ENCODE assay signal across 8 mouse cellular contexts in genomic region chr2:3285709-3286108, GRCm38 (mm10). TPM values are rescaled to one million over a fixed set of nuclear protein-coding genes. Genes with fewer than 3 reads are reported as not detected.
A peak's percentile ranks its signal among the peaks of the same experiment; 100 is the strongest.
DNase-seq lines count a peak whose midpoint lies in the region; ATAC-seq and TF ChIP-seq lines count a peak whose summit lies in the region.

No protein-coding gene starts in this region.

- no peak for TF ChIP-seq RAD21 in CH12.LX (IDR thresholded peaks at IDR 0.05; ENCODE audit: low read depth, low read length)

- H3K36me3 ChIP-seq in heart, embryonic 13.5 days: no peaks in the 10 kb centered on the region
- no peaks in the 10 kb centered on the region for H3K36me3 ChIP-seq in CH12.LX (replicated peaks in 1 of 2; ENCODE audit: control insufficient read depth in 1 of 2, insufficient read depth in 1 of 2, low read length in 1 of 2)
- H3K36me3 ChIP-seq in forebrain, embryonic 13.5 days (ENCODE audit: poor library complexity, severe bottlenecking): no peaks in the 10 kb centered on the region
- H3K36me3 ChIP-seq in liver, embryonic 14.5 days (replicated peaks; ENCODE audit: control insufficient read depth, insufficient read depth, low read depth): no peaks in the 10 kb centered on the region

- H3K79me2 ChIP-seq in CH12.LX (replicated peaks; ENCODE audit: control insufficient read depth, extremely low read depth, insufficient read depth, poor library complexity, severe bottlenecking): 0 out of 2 replicates have a peak, but pooled peaks cover 4% of the 10 kb centered on the region

- H3K4me2 ChIP-seq in heart, embryonic 13.5 days: peak overlapping the region; percentile 79
- H3K4me2 ChIP-seq in CH12.LX (ENCODE audit: insufficient read depth, low read depth, poor library complexity, severe bottlenecking): peak overlapping the region; percentile 33; the same call in 1 of the 2 replicates
- peak overlapping the region; percentile 75 for H3K4me2 ChIP-seq in forebrain, embryonic 13.5 days
- peak overlapping the region; percentile 97 for H3K4me2 ChIP-seq in liver, embryonic 14.5 days (ENCODE audit: low read depth)

- peak overlapping the region; percentile 92; the same call in 1 of the 2 replicates for H3K27ac ChIP-seq in heart, embryonic 13.5 days (replicated peaks)
- no peak overlapping the region for H3K27ac ChIP-seq in CH12.LX (ENCODE audit: insufficient read depth, low read depth)
- H3K27ac ChIP-seq in forebrain, embryonic 13.5 days: no peak overlapping the region
- H3K27ac ChIP-seq in liver, embryonic 14.5 days: no peak overlapping the region

- TF ChIP-seq POLR2A in CH12.LX (IDR thresholded peaks at IDR 0.05; ENCODE audit: low read depth, low read length): no peak

- no peaks in the 10 kb centered on the region for H3K9me3 ChIP-seq in heart, embryonic 13.5 days
- H3K9me3 ChIP-seq in CH12.LX (replicated peaks; ENCODE audit: low read length): no peaks in the 10 kb centered on the region
- H3K9me3 ChIP-seq in forebrain, embryonic 13.5 days (replicated peaks): no peaks in the 10 kb centered on the region
- H3K9me3 ChIP-seq in liver, embryonic 14.5 days (ENCODE audit: control insufficient read depth, low read length): no peaks in the 10 kb centered on the region

- no peaks in the 10 kb centered on the region for H3K27me3 ChIP-seq in heart, embryonic 13.5 days (replicated peaks)
- H3K27me3 ChIP-seq in CH12.LX (replicated peaks): no peaks in the 10 kb centered on the region
- no peaks in the 10 kb centered on the region for H3K27me3 ChIP-seq in forebrain, embryonic 13.5 days
- H3K27me3 ChIP-seq in liver, embryonic 14.5 days (ENCODE audit: control insufficient read depth, insufficient read depth, low read length): no peaks in the 10 kb centered on the region

- no peak for DNase-seq in heart, adult 18-20 months
- DNase-seq in CH12.LX (ENCODE audit: extremely low read depth): no peak
- DNase-seq in liver, embryonic 14.5 days (ENCODE audit: low read depth in 3 of 3, low spot score in 3 of 3): no peak
- no peak for DNase-seq in right cerebral cortex, adult 18-20 months
- no peak for DNase-seq in right cerebral cortex, postnatal 36 days (ENCODE audit: low spot score in 2 of 2)
- DNase-seq in left cerebral cortex, adult 18-20 months (ENCODE audit: low spot score in 2 of 2): no peak

- peak overlapping the region; percentile 95 for H3K9ac ChIP-seq in heart, embryonic 13.5 days
- peak overlapping the region; percentile 79; the same call in 1 of the 2 replicates for H3K9ac ChIP-seq in CH12.LX (ENCODE audit: insufficient read depth, low read depth)
- peak overlapping the region; percentile 84 for H3K9ac ChIP-seq in forebrain, embryonic 13.5 days
- peak overlapping the region; percentile 74 for H3K9ac ChIP-seq in liver, embryonic 14.5 days (replicated peaks)

- dilution Hi-C loops in CH12.LX (cut with MboI; ENCODE audit: extremely low pct_ligation_motif_present, extremely low pct_unique_long_range_greater_than_20kb, low sequenced_read_pairs): no loop called here

- H3K4me3 ChIP-seq in heart, embryonic 13.5 days: peak overlapping the region; percentile 92
- no peak overlapping the region for H3K4me3 ChIP-seq in CH12.LX (replicated peaks in 1 of 3; ENCODE audit: low read depth in 2 of 3, low read length in 2 of 3, poor library complexity in 1 of 3)
- peak overlapping the region; percentile 74 for H3K4me3 ChIP-seq in forebrain, embryonic 13.5 days
- peak overlapping the region in 1 of 2 experiments; percentile 79; a peak in 2 of 4 replicates for H3K4me3 ChIP-seq in liver, embryonic 14.5 days (ENCODE audit: insufficient read depth in 1 of 2, low read depth in 2 of 2, low read length in 2 of 2)

- 12% methylated on average over 3 of the region's 3 CpGs for WGBS in heart, embryonic 13.5 days
- 76% methylated on average over 3 of the region's 3 CpGs for WGBS in forebrain, embryonic 13.5 days
- WGBS in liver, embryonic 14.5 days (ENCODE audit: insufficient replicate concordance): 18% methylated on average over 3 of the region's 3 CpGs

- peaks cover 25% of the 10 kb centered on the region for H3K4me1 ChIP-seq in heart, embryonic 13.5 days
- H3K4me1 ChIP-seq in CH12.LX (ENCODE audit: control insufficient read depth in 1 of 2, insufficient read depth in 2 of 2): peaks cover 0 to 17% of the 10 kb centered on the region in 2 experiments; a peak in 2 of 4 replicates
- H3K4me1 ChIP-seq in forebrain, embryonic 13.5 days: peaks cover 14% of the 10 kb centered on the region
- H3K4me1 ChIP-seq in liver, embryonic 14.5 days (replicated peaks; ENCODE audit: control insufficient read depth in 2 of 2, insufficient read depth in 2 of 2, low read length in 1 of 2): peaks cover 16 to 17% of the 10 kb centered on the region in 2 experiments

- no peak for TF ChIP-seq EP300 in CH12.LX (IDR thresholded peaks at IDR 0.05; ENCODE audit: low read length)
- no peak for TF ChIP-seq EP300 in liver, embryonic 14.5 days (IDR thresholded peaks at IDR 0.05; ENCODE audit: low read depth)

- in situ Hi-C loops in CH12.LX (cut with MboI; ENCODE audit: low pct_ligation_motif_present, low pct_unique_long_range_greater_than_20kb, low sequenced_read_pairs): no loop called here

- no peak for TF ChIP-seq CTCF in CH12.LX (conservative IDR thresholded peaks at IDR 0.05 in 1 of 2, IDR thresholded peaks at IDR 0.05 in 1 of 2; ENCODE audit: low read depth in 2 of 2, low read length in 2 of 2)
- TF ChIP-seq CTCF in liver, embryonic 14.5 days (IDR thresholded peaks at IDR 0.05; ENCODE audit: low read depth): no peak

- no peak for ATAC-seq in heart, embryonic 13.5 days (ENCODE audit: extremely low read depth, insufficient number of reproducible peaks, low FRiP score, low TSS enrichment)
- ATAC-seq in forebrain, embryonic 13.5 days: no peak
- ATAC-seq in liver, embryonic 14.5 days (ENCODE audit: insufficient read depth): no peak

TF ChIP-seq in CH12.LX, 34 proteins besides CTCF, POLR2A, EP300 and RAD21:
- TF ChIP-seq MEF2A (IDR thresholded peaks at IDR 0.05; ENCODE audit: borderline replicate concordance, low read depth, low read length): no peak

RNA-seq across cellular contexts. Expression of gene Nmt2, which starts 1.7 kb away (rescaled TPM):
- polyA plus RNA-seq in heart, embryonic 13.5 days (2015; fragmentation: Nextera tagmentation; extraction: Ambion mirVana): 32.1 and 36.3 TPM in 2 replicates
- 1 to 10 TPM; 8.5 to 9.1 TPM for total RNA-seq in heart, adult 18-20 months (2021)
- total RNA-seq in CH12.LX (2012; rRNA removed): 10.0 and 11.6 TPM in 2 replicates
- 15.8 and 15.9 TPM in 2 replicates for total RNA-seq in CH12.LX (2014; rRNA removed)
- polyA plus RNA-seq in CH12.LX (2012; ENCODE audit: insufficient read length, low read depth): 15.6 TPM in 2 replicates
- 84.7 and 90.2 TPM in 2 replicates for polyA plus RNA-seq in forebrain, embryonic 13.5 days (2015; fragmentation: Nextera tagmentation; extraction: Ambion mirVana)
- polyA plus RNA-seq in liver, embryonic 14.5 days (2012; rRNA removed): 3.3 and 4.9 TPM in 2 replicates
- 13.5 and 14.1 TPM in 2 replicates for polyA plus RNA-seq in liver, embryonic 14.5 days (2014; fragmentation: Nextera tagmentation; extraction: Ambion mirVana)
- 100 to 1,000 TPM in 1 of 2 experiments, 10 to 100 TPM in 1; 99.5 to 103 TPM for total RNA-seq in left cerebral cortex, adult 18-20 months (2021)

RNA-seq across cellular contexts. Expression of gene Rpp38, which starts 46.7 kb away (rescaled TPM):
- 10.2 and 13.8 TPM in 2 replicates for polyA plus RNA-seq in heart, embryonic 13.5 days (2015; fragmentation: Nextera tagmentation; extraction: Ambion mirVana)
- total RNA-seq in heart, adult 18-20 months (2021): 1 to 10 TPM; 5.0 to 5.5 TPM
- 26.6 and 31.6 TPM in 2 replicates for total RNA-seq in CH12.LX (2012; rRNA removed)
- 33.7 and 38.9 TPM in 2 replicates for total RNA-seq in CH12.LX (2014; rRNA removed)
- 25.4 and 27.8 TPM in 2 replicates for polyA plus RNA-seq in CH12.LX (2012; ENCODE audit: insufficient read length, low read depth)
- 15.0 and 16.5 TPM in 2 replicates for polyA plus RNA-seq in forebrain, embryonic 13.5 days (2015; fragmentation: Nextera tagmentation; extraction: Ambion mirVana)
- 6.2 and 9.9 TPM in 2 replicates for polyA plus RNA-seq in liver, embryonic 14.5 days (2012; rRNA removed)
- polyA plus RNA-seq in liver, embryonic 14.5 days (2014; fragmentation: Nextera tagmentation; extraction: Ambion mirVana): 13.2 and 14.4 TPM in 2 replicates
- total RNA-seq in left cerebral cortex, adult 18-20 months (2021): 10 to 100 TPM in 1 of 2 experiments, 1 to 10 TPM in 1; 7.7 to 10.4 TPM

RNA-seq across cellular contexts. Expression of gene Acbd7, which starts 50.3 kb away (rescaled TPM):
- polyA plus RNA-seq in heart, embryonic 13.5 days (2015; fragmentation: Nextera tagmentation; extraction: Ambion mirVana): 0.82 and 1.0 TPM in 2 replicates
- 1 to 10 TPM; 1.4 to 1.8 TPM for total RNA-seq in heart, adult 18-20 months (2021)
- total RNA-seq in CH12.LX (2012; rRNA removed) (0.30 TPM in 1 of 2 replicates, not detected in the other), CH12.LX (2014; rRNA removed) (not detected in 2 replicates)
- polyA plus RNA-seq in CH12.LX (2012; ENCODE audit: insufficient read length, low read depth): not detected in 2 replicates
- polyA plus RNA-seq in forebrain, embryonic 13.5 days (2015; fragmentation: Nextera tagmentation; extraction: Ambion mirVana): 0.58 and 1.2 TPM in 2 replicates
- polyA plus RNA-seq in liver, embryonic 14.5 days (2012; rRNA removed): 0.33 and 0.36 TPM in 2 replicates
- polyA plus RNA-seq in liver, embryonic 14.5 days (2014; fragmentation: Nextera tagmentation; extraction: Ambion mirVana): 0.48 and 1.0 TPM in 2 replicates
- 1 to 10 TPM in 1 of 2 experiments, under 1 TPM in 1; 0.96 to 1.3 TPM for total RNA-seq in left cerebral cortex, adult 18-20 months (2021)

Comparison
In these comparisons a context has a peak if more than half of its experiments do, and no peak if none do; other contexts are left out.
1. H3K4me2 ChIP-seq: peak in every context shown above with its lines; median percentile 97 in liver, embryonic 14.5 days; 79 in heart, embryonic 13.5 days; 75 in forebrain, embryonic 13.5 days; 33 in CH12.LX.
2. H3K4me3 ChIP-seq: peak in heart, embryonic 13.5 days (single experiment) and forebrain, embryonic 13.5 days (single experiment); none in CH12.LX (0 of 3).
3. Peak in every context shown above with its lines, with median percentiles within 50 percentile points of each other: H3K9ac ChIP-seq.